Mouse (Mus musculus): ENCODE measurements around the gene Pan3.

Pan3 gene

GRCm38 (mm10) chr5:147429535-147430305, at the start of gene Pan3:
Gene Pan3, plus strand, starts transcription at chr5:147430161.
- peak; percentile 97 for DNase-seq (ENCODE audit: low read depth, low spot score)

- no peak for DNase-seq (ENCODE audit: low read depth, low spot score)
These were observed 48.6 kb upstream of the Pan3 start for GRCm38 (mm10) chr5:147381396-147381795.

DNA sequence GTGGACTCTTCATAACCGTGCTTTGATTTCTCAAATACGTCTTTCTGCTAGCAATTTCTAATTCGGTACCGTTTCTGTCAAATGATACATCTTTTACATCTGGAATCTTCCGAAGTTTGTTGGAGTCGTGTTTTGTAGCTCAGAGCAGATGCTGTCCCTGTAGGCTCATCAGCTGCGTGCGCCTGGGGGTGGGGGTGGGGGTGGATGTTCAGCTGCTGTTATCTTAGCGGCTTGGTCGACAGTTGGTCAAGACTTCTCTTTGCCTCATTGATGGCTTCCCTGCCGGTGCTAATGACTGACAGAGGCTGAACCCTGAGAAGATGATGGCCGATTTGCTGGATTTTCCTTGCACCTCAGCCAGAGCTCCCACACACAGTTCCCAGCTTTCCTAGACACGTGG, 43.1 kb upstream of the Pan3 start:
- no peak for DNase-seq (ENCODE audit: low read depth, low spot score)

GRCm38 (mm10) chr5:147388376-147389008, 41.5 kb upstream of the Pan3 start:
- DNase-seq (ENCODE audit: low read depth, low spot score) = no peak

DNA sequence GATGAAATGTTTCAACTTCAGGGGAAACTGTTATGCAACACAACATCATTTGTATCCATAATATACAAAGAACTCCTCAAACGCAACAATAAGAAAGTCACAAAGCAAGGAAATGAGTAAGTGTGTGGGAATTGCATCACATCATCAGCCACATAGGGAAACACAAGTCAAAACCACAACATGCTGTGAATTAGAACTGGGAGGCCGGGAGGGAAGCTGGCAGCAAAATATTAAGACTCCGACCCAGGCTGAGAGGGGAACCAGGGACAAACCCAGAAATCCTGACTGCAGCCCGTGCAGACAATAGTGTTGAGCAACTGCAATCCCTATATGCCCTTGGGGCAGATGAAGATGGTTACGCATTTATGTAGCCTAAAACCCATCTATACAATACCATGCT, 40.9 kb upstream of the Pan3 start:
- no peak for DNase-seq (ENCODE audit: low read depth, low spot score)

GRCm38 (mm10) chr5:147390772-147391171, 39.2 kb upstream of the Pan3 start:
- no peak for DNase-seq (ENCODE audit: low read depth, low spot score)

- DNase-seq (ENCODE audit: low read depth, low spot score) = peak; percentile 37
These were observed 37.2 kb upstream of the Pan3 start for GRCm38 (mm10) chr5:147392667-147393213.

DNA sequence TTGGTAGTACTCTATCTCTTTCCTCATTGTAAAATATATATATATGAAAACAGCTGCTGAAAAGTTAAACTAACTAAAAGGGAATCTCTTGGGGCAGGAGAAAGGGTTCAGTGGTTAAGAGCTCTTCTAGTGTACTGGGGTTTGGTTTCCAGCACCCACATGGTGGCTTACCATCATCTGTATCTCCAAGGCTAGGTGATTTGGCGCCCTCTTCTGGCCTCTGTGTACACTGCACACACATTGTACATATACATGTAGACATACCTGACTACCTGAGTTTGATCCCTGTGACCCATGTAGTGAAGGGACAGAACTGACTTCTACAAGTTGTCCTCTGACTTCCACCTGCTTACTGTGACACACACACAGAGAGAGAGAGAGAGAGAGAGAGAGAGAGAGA, 34.9 kb upstream of the Pan3 start:
- no peak for DNase-seq (ENCODE audit: low read depth, low spot score)

DNA sequence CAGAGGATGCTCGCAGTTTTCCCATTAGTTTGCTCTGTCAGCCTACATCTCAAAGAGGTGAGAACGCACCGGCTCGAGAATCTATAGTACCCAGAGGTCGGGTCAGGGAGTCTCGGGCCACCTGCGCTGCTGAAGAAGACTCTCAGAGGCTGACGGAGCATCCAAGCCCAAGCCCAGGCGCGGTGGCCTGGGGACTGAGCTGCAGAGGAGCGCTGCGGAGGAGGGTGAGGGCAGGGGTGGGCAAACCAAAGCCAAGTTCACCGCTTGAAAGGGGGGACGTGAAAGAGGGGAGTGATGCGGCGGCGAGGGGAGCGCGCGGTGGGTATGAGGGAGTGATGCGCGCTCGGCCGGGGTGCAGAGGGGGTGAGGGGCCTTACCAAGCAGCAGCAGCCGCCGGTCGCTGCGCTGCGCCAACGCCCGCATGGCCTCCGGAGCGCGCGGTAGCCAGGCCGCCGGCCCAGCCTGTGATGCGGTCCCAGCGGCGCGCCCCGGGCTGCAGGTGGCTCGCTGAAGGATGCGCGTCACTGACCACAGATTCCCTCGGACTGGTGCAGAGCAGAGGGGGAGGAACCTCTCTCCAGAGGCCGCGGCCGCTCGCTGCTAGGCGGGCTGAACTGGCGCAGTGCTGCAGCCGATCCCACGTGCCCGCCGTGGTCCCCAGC, 30.0 kb upstream of the Pan3 start, which contains the start of gene Flt3:
TSS of gene Flt3 (minus strand) at position 647 of the 662 bp plus-strand sequence.
- DNase-seq (ENCODE audit: low read depth, low spot score) = peak; percentile 93

GRCm38 (mm10) chr5:147400505-147400979, 29.4 kb upstream of the Pan3 start:
- DNase-seq (ENCODE audit: low read depth, low spot score) = no peak

- DNase-seq (ENCODE audit: low read depth, low spot score) = no peak
These were observed 28.9 kb upstream of the Pan3 start for GRCm38 (mm10) chr5:147401024-147401423.

GRCm38 (mm10) chr5:147402505-147402904, 27.5 kb upstream of the Pan3 start:
- peak; percentile 67 for DNase-seq (ENCODE audit: low read depth, low spot score)

DNA sequence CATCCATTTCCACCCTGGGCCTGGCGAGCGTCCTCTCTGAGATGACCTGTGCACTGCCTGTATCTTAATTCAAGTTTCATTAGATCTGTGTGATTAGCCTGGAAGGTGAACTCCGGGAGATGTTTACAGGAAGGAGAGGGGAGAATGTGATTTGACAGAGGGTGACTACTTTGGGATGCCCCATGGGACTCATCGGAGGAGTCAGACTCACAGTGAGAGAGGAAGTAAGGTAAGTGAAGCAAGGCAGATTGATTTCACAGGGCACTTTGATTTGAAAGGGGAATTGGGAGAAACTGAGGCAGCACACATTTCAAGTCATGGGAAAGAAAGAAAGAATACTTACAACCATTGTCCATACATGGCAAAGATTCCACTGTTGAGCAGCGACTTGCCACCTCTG, 23.8 kb upstream of the Pan3 start:
- peak; percentile 86 for DNase-seq (ENCODE audit: low read depth, low spot score)

- DNase-seq (ENCODE audit: low read depth, low spot score) = no peak
These were observed 21.2 kb upstream of the Pan3 start for GRCm38 (mm10) chr5:147408731-147409130.

- DNase-seq (ENCODE audit: low read depth, low spot score) = peak; percentile 55
These were observed 19.4 kb upstream of the Pan3 start for GRCm38 (mm10) chr5:147410585-147410984.

DNA sequence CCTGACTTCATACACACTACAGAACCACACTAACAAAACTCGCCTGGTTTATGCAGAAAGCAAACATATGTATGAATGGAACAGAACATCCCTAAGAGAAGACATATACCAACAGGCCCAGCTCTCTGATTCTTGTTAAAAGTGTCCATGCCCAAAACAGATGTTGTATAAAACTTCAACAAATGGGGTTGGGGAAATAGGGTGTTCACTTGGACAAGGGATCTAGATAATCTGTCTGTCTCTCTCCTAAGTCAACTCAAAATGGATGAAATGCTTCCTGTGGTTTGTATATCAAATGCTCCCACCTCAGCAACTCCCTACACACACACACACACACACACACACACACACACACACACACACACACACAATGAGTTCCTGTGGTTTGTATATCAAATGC, 12.0 kb upstream of the Pan3 start:
- DNase-seq (ENCODE audit: low read depth, low spot score) = no peak

DNA sequence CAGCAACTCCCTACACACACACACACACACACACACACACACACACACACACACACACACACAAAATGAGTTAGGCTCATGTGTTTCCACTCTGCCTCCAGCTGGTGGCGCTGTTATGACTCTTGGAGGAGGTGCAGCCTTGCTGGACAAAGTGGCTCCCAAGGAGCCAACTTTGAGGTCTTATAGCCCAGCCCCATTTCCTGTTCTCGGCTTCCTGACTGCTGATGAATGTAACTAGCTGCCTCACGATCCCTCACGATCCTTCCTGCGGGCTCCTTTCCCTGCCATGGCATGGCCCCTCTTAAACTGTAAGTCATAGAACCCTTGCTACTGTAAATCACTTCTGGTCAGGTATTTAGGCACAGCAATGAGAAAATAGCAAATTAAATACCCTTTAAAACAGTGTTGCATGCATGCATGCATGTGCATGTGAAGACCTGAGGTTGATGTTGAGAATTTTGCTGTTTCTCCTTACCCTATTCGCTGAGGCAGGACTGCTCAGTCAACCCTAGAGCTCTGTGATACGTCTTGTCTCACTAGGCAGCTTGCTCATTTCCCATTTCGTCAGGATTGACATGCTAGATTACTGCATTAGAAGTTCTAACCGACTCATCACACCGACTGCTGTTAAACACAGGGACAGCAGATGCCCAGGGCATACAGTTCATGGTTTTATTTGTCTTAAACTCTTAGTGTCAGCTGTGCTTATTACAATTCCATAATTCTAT, 11.4 kb upstream of the Pan3 start:
- DNase-seq (ENCODE audit: low read depth, low spot score) = peak; percentile 86

- DNase-seq (ENCODE audit: low read depth, low spot score) = no peak
These were observed 6.3 kb upstream of the Pan3 start for GRCm38 (mm10) chr5:147423612-147424011.

GRCm38 (mm10) chr5:147426048-147426805, 3.7 kb upstream of the Pan3 start:
- no peak for DNase-seq (ENCODE audit: low read depth, low spot score)

- DNase-seq (ENCODE audit: low read depth, low spot score) = peak; percentile 60
These were observed 487 bp downstream of the Pan3 start for GRCm38 (mm10) chr5:147430361-147430935.

Measured in A20 (cell line).